Mouse (Mus musculus) MEL (cell line): ENCODE measurements around the gene Gm48551.

ENCODE experiments used
- BHLHE40 ChIP-seq: IDR thresholded peaks from 2 replicates; pipeline ENCODE4 v1.6.1; 2012; ENCODE audit warnings: low read depth, mild to moderate bottlenecking, inconsistent platforms, low read length, improper control_type of control experiment, borderline replicate concordance
- CTCF ChIP-seq, 3 experiments: IDR thresholded peaks in 2 of 3; conservative IDR thresholded peaks in 1 of 3; 2 replicates each; pipeline ENCODE4 v1.5.1; 2011 to 2012; ENCODE audit warnings: low read length in 3 of 3, low read depth in 2 of 3, mild to moderate bottlenecking in 2 of 3, improper control_type of control experiment in 1 of 3, inconsistent platforms in 1 of 3, mixed read lengths in 1 of 3, moderate library complexity in 1 of 3; ENCODE audit not compliant: control insufficient read depth in 1 of 3, insufficient read depth in 1 of 3, poor library complexity in 1 of 3, severe bottlenecking in 1 of 3

GRCm38 (mm10) chr10:81415549-81416310 lies 31.5 kb downstream of the Gm48551 start:
- TF ChIP-seq BHLHE40 (no peak), CTCF (IDR thresholded peaks at IDR 0.05 in 2 of 3, conservative IDR thresholded peaks at IDR 0.05 in 1 of 3; ENCODE audit: control insufficient read depth in 1 of 3, insufficient read depth in 1 of 3, low read depth in 2 of 3, low read length in 3 of 3, poor library complexity in 1 of 3, severe bottlenecking in 1 of 3) (no peak)
